Mouse (Mus musculus) hindbrain, embryonic 14.5 days (tissue): ENCODE measurements around the gene Myt1. TPM values are rescaled to one million over a fixed set of nuclear protein-coding genes. Genes with fewer than 3 reads are reported as not detected.

Source experiments
- ATAC-seq: fragments of 200-750 bp; cut with Nextera tagmentation; 2 replicates; pipeline ENCODE4 v1.8.0; 2017; ENCODE audit warnings: moderate number of reproducible peaks, mild to moderate bottlenecking, moderate TSS enrichment, moderate library complexity; ENCODE audit not compliant: low FRiP score
- DNase-seq: peaks from one replicate; pipeline ENCODE4 v3.0.0-alpha.2; 2015; ENCODE audit warnings: low spot score
- H3K27ac ChIP-seq: fragments of 300-500 bp; sonication (generic); 2 replicates; pipeline ENCODE4 v1.5.1; 2014; ENCODE audit warnings: mild to moderate bottlenecking, moderate library complexity
- H3K27me3 ChIP-seq: fragments of 300-500 bp; sonication (generic); 2 replicates; pipeline ENCODE4 v1.6.1; 2014; ENCODE audit warnings: mild to moderate bottlenecking, low read length, mixed read lengths; ENCODE audit not compliant: control insufficient read depth, insufficient read depth
- H3K36me3 ChIP-seq: fragments of 300-500 bp; sonication (generic); replicated peaks from 2 replicates; pipeline ENCODE4 v1.6.1; 2014; ENCODE audit not compliant: control insufficient read depth, insufficient read depth
- H3K4me1 ChIP-seq: fragments of 300-500 bp; sonication (generic); replicated peaks from 2 replicates; pipeline ENCODE4 v1.6.1; 2014; ENCODE audit warnings: antibody characterized with exemption, low read length, mixed read lengths; ENCODE audit not compliant: control insufficient read depth, insufficient read depth
- H3K4me2 ChIP-seq: fragments of 300-500 bp; sonication (generic); replicated peaks from 2 replicates; pipeline ENCODE4 v1.6.1; 2014; ENCODE audit warnings: mild to moderate bottlenecking, moderate library complexity
- H3K4me3 ChIP-seq: fragments of 300-500 bp; sonication (generic); replicated peaks from 2 replicates; pipeline ENCODE4 v1.5.1; 2014; ENCODE audit warnings: mild to moderate bottlenecking, low read length
- H3K9ac ChIP-seq: fragments of 300-500 bp; sonication (generic); 2 replicates; pipeline ENCODE4 v1.6.1; 2014
- H3K9me3 ChIP-seq: fragments of 300-500 bp; sonication (generic); 2 replicates; pipeline ENCODE4 v1.6.1; 2016; ENCODE audit warnings: low read length; ENCODE audit not compliant: control insufficient read depth
- WGBS: fragments of 180-500 bp; shearing (Covaris S2); extraction: QIAGEN DNeasy Blood & Tissue Kit; methylation state at CpG from one replicate; pipeline ENCODE4 v1.1.7; 2014; 5-methylcytosine and 5-hydroxymethylcytosine counted together
- polyA plus RNA-seq: library from polyadenylated mRNA; unstranded; fragments of >200 nt; fragmentation: Nextera tagmentation; extraction: Ambion mirVana; gene quantifications from 2 replicates; pipeline ENCODE4 v1.2.1, GENCODE M21; 2014

Gene Myt1
- polyA plus RNA-seq, 1 experiment from 2014 or later: 18.1 TPM

DNA sequence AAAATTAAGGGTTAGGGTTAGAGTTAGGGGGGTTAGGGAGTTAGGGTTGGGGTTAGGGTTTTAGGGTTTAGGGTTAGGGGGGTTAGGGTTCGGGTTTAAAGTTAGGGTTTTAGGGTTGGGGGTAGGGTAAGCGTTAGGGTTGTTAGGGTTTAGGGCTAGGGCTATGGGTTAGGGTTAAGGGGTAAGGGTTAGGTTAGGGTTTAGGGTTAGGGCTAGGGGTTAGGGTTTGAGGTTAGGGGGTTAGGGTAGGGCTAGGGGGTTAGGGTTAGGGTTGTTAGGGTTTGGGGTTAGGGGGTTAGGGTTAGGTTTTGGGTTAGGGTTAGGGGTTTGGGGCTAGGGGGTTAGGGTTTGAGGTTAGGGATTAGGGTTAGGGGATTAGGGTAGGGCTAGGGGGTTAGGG lies 107.9 kb downstream of the Myt1 start:
- WGBS: 95% methylated on average over 2 of the region's 2 CpGs
- Histone ChIP-seq H3K4me2 (no peak overlapping the region), H3K9me3 (no peaks in the 10 kb centered on the region), H3K27me3 (no peaks in the 10 kb centered on the region), H3K9ac (no peak overlapping the region), H3K4me1 (no peaks in the 10 kb centered on the region), H3K36me3 (peaks cover 53% of the 10 kb centered on the region), H3K27ac (no peak overlapping the region), H3K4me3 (no peak overlapping the region)
- DNase-seq: no peak
- no peak; the same call in 1 of the 2 replicates for ATAC-seq

Other genes starting within 250 kb of the Myt1 start
- gene Dnajc5, start 242.8 kb upstream of the Myt1 start, polyA plus RNA-seq: 234 and 264 TPM in 2 replicates
- 57.2 and 60.7 TPM in 2 replicates for gene Uckl1, start 178.4 kb upstream of the Myt1 start, polyA plus RNA-seq
- gene Prpf6, start 171.5 kb upstream of the Myt1 start, polyA plus RNA-seq: 53.9 and 58.2 TPM in 2 replicates
- 68.3 and 86.2 TPM in 2 replicates for gene Zfp512b, start 170.5 kb upstream of the Myt1 start, polyA plus RNA-seq
- gene Samd10, start 164.1 kb upstream of the Myt1 start, polyA plus RNA-seq: 192 and 211 TPM in 2 replicates
- 0.27 TPM in 1 of 2 replicates, not detected in the other for gene Gm29797, start 106.3 kb upstream of the Myt1 start, polyA plus RNA-seq
- 19.3 and 20.9 TPM in 2 replicates for gene Sox18, start 91.7 kb upstream of the Myt1 start, polyA plus RNA-seq
- 40.6 and 50.4 TPM in 2 replicates for gene Tcea2, start 83.0 kb upstream of the Myt1 start, polyA plus RNA-seq
- gene Rgs19, start 69.4 kb upstream of the Myt1 start, polyA plus RNA-seq: 69.0 and 73.0 TPM in 2 replicates
- gene Lkaaear1, start 64.9 kb upstream of the Myt1 start, polyA plus RNA-seq: not detected in 2 replicates
- 102 and 108 TPM in 2 replicates for gene Oprl1, start 48.3 kb upstream of the Myt1 start, polyA plus RNA-seq
- 29.0 and 32.6 TPM in 2 replicates for gene Pcmtd2, start 74.5 kb downstream of the Myt1 start, polyA plus RNA-seq
- gene Polr3k, start 101.0 kb downstream of the Myt1 start, polyA plus RNA-seq: 75.7 and 80.9 TPM in 2 replicates
- gene Gm14496, start 227.8 kb downstream of the Myt1 start, polyA plus RNA-seq: not detected in 2 replicates